In genomic region chr17:83238123-83239058, GRCm38 (mm10) we compare ENCODE assay signal across 11 mouse cellular contexts. TPM values are rescaled to one million over a fixed set of nuclear protein-coding genes. Genes with fewer than 3 reads are reported as not detected.
DNase-seq lines count a peak whose midpoint lies in the region; ATAC-seq and TF ChIP-seq lines count a peak whose summit lies in the region.
"Had no signal": no experiment of that assay in that cellular context is flagged by ENCODE, and none has a peak within 500 bp of the region (broad histone marks: within the 10 kb centered on the region; RNA-seq: fewer than 3 reads in every experiment).

No protein-coding gene starts in this region.

- no peaks in the 10 kb centered on the region for H3K9me3 ChIP-seq in kidney, embryonic 14.5 days (ENCODE audit: control insufficient read depth, low read length)
- no peaks in the 10 kb centered on the region for H3K9me3 ChIP-seq in embryonic facial prominence, embryonic 15.5 days (replicated peaks)
- no peaks in the 10 kb centered on the region for H3K9me3 ChIP-seq in midbrain, embryonic 12.5 days
- H3K9me3 ChIP-seq: liver, embryonic 15.5 days had no signal

- no peak overlapping the region for H3K4me3 ChIP-seq in kidney, embryonic 14.5 days (ENCODE audit: low read length)
- H3K4me3 ChIP-seq in embryonic facial prominence, embryonic 15.5 days (replicated peaks): no peak overlapping the region
- H3K4me3 ChIP-seq in midbrain, embryonic 12.5 days: no peak overlapping the region
- H3K4me3 ChIP-seq in layer of hippocampus, adult 2 months: no peak overlapping the region
- H3K4me3 ChIP-seq: liver, embryonic 15.5 days had no signal

- 56% methylated on average over 16 of the region's 16 CpGs for WGBS in kidney, embryonic 14.5 days
- 60% methylated on average over 16 of the region's 16 CpGs for WGBS in embryonic facial prominence, embryonic 15.5 days
- 76% methylated on average over 16 of the region's 16 CpGs for WGBS in midbrain, embryonic 12.5 days

- no peak overlapping the region for H3K9ac ChIP-seq in kidney, embryonic 14.5 days (ENCODE audit: low read depth, low read length)
- no peak overlapping the region for H3K9ac ChIP-seq in embryonic facial prominence, embryonic 15.5 days
- no peak overlapping the region for H3K9ac ChIP-seq in midbrain, embryonic 12.5 days (replicated peaks)
- H3K9ac ChIP-seq: liver, embryonic 15.5 days had no signal

- peaks cover 11% of the 10 kb centered on the region; the same call in 1 of the 2 replicates for H3K4me1 ChIP-seq in kidney, embryonic 14.5 days (ENCODE audit: control insufficient read depth, insufficient read depth, low read length)
- H3K4me1 ChIP-seq in embryonic facial prominence, embryonic 15.5 days: peaks cover 10% of the 10 kb centered on the region; the same call in 1 of the 2 replicates
- H3K4me1 ChIP-seq in midbrain, embryonic 12.5 days: no peaks in the 10 kb centered on the region
- H3K4me1 ChIP-seq: liver, embryonic 15.5 days had no signal

- no peak overlapping the region for H3K4me2 ChIP-seq in kidney, embryonic 14.5 days (replicated peaks; ENCODE audit: low read depth, low read length)
- H3K4me2 ChIP-seq in embryonic facial prominence, embryonic 15.5 days (replicated peaks): no peak overlapping the region
- no peak overlapping the region for H3K4me2 ChIP-seq in midbrain, embryonic 12.5 days (replicated peaks)
- H3K4me2 ChIP-seq: liver, embryonic 15.5 days had no signal

- no peak overlapping the region for H3K27ac ChIP-seq in kidney, embryonic 14.5 days (ENCODE audit: low read depth, low read length)
- H3K27ac ChIP-seq in embryonic facial prominence, embryonic 15.5 days (replicated peaks): no peak overlapping the region
- no peak overlapping the region for H3K27ac ChIP-seq in midbrain, embryonic 12.5 days (replicated peaks)
- no peak overlapping the region for H3K27ac ChIP-seq in layer of hippocampus, adult 2 months
- H3K27ac ChIP-seq: liver, embryonic 15.5 days had no signal

- no peaks in the 10 kb centered on the region for H3K36me3 ChIP-seq in kidney, embryonic 14.5 days (ENCODE audit: control insufficient read depth, insufficient read depth, low read length)
- no peaks in the 10 kb centered on the region for H3K36me3 ChIP-seq in embryonic facial prominence, embryonic 15.5 days
- no peaks in the 10 kb centered on the region for H3K36me3 ChIP-seq in midbrain, embryonic 12.5 days
- H3K36me3 ChIP-seq: liver, embryonic 15.5 days had no signal

- DNase-seq in kidney, adult 18-20 months: no peak
- DNase-seq in brain, embryonic 14.5 days (ENCODE audit: low read depth): peak; percentile 53
- no peak for DNase-seq in layer of hippocampus, adult 2 months (ENCODE audit: low spot score in 2 of 2)
- DNase-seq in right cerebral cortex, postnatal 14 days: no peak
- DNase-seq: cerebellum, adult 9-10 months; layer of hippocampus, adult 9-11 months had no signal

- ATAC-seq in kidney, embryonic 14.5 days (ENCODE audit: low FRiP score, low TSS enrichment): peak; percentile 69
- peak; percentile 76 for ATAC-seq in embryonic facial prominence, embryonic 15.5 days (ENCODE audit: insufficient number of reproducible peaks, low FRiP score, low TSS enrichment, low read depth)
- peak; percentile 30; the same call in 1 of the 2 replicates for ATAC-seq in midbrain, embryonic 12.5 days (ENCODE audit: low FRiP score, low read depth)
- no peak for ATAC-seq in erythroid progenitor cell, adult 5-6 weeks (replicated peaks; ENCODE audit: low FRiP score, poor library complexity, severe bottlenecking)

- TF ChIP-seq CTCF in brain, embryonic 14.5 days (IDR thresholded peaks at IDR 0.05; ENCODE audit: borderline replicate concordance, extremely low read depth, insufficient read depth, insufficient read length): no peak
- TF ChIP-seq CTCF in layer of hippocampus, adult 2 months (conservative IDR thresholded peaks at IDR 0.05): no peak

- no peak for TF ChIP-seq POLR2A in brain, embryonic 14.5 days (IDR thresholded peaks at IDR 0.05; ENCODE audit: borderline replicate concordance, extremely low read depth, insufficient read depth, insufficient read length, poor library complexity, severe bottlenecking)

- H3K27me3 ChIP-seq in kidney, embryonic 14.5 days (ENCODE audit: control insufficient read depth, insufficient read depth, low read length): no peaks in the 10 kb centered on the region
- peaks cover 11% of the 10 kb centered on the region; the same call in 1 of the 2 replicates for H3K27me3 ChIP-seq in embryonic facial prominence, embryonic 15.5 days
- peaks cover 84% of the 10 kb centered on the region for H3K27me3 ChIP-seq in midbrain, embryonic 12.5 days
- H3K27me3 ChIP-seq: liver, embryonic 15.5 days had no signal

RNA-seq across cellular contexts. Expression of gene Pkdcc, which starts 23.3 kb away (rescaled TPM):
- polyA plus RNA-seq in kidney, embryonic 14.5 days (2014; fragmentation: Nextera tagmentation; extraction: Ambion mirVana): 48.7 and 82.9 TPM in 2 replicates
- polyA plus RNA-seq in brain, embryonic 14.5 days (2012; rRNA removed): 53.3 and 82.8 TPM in 2 replicates
- polyA plus RNA-seq in embryonic facial prominence, embryonic 15.5 days (2015; fragmentation: Nextera tagmentation; extraction: Ambion mirVana): 8.6 and 10.3 TPM in 2 replicates
- polyA plus RNA-seq in midbrain, embryonic 12.5 days (2016; fragmentation: Nextera tagmentation; extraction: Ambion mirVana): 4.1 and 6.6 TPM in 2 replicates
- total RNA-seq in layer of hippocampus, adult 2 months (2021): 10 to 100 TPM; 12.6 to 15.3 TPM
- total RNA-seq in erythroid progenitor cell, adult 5-6 weeks (2015; ENCODE audit: low replicate concordance): not detected in 2 replicates
- 0.68 and 1.4 TPM in 2 replicates for total RNA-seq in erythroid progenitor cell, adult 5-6 weeks (2017; ENCODE audit: low replicate concordance)
